Mouse (Mus musculus) naive thymus-derived CD4-positive, alpha-beta T cell, adult 2 months (primary cell): ENCODE measurements around the gene Frmpd2.

ENCODE experiments used
- DNase-seq: peaks from one replicate; pipeline ENCODE4 v3.0.0-alpha.2; 2011; ENCODE audit warnings: low read depth

Gene Frmpd2

DNA sequence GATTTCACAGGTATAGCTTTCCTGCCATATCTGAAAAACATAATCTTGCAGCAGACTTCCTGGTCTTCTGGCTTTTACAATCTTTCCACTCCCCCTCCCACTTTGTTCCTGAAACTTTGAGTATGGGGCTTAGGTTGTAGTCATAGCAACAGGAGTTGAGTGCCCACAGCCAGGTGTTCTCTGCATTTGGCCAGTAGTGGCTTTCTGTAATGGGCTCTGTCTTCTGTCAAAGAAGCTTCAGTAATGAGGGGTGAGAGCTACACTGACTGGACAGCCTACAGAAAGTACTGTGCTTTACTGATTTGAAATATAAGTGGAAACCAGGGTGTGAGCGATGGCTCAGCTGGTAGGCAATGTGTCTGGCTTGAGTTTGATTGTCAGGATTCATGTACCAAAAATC is 37.2 kb downstream of the Frmpd2 start:
- DNase-seq, result no peak

DNA sequence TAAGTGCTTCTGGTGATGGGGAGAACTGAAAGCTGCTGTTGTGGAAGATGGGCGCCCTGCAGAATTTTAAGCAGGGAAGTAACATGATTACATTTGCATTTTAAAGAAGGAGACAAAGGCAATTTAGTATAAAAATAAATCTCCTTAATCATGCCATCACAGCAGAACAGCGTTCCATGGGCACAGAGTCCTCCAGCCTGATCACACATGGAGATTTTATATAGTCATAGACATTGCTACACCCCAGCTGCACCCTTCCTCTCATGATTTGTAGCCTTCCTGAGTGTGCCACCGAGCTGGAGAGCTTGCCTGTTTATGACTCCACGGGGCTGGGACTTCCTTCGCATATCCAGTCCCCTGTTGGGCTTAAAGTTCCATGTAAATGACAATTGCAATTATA is 42.4 kb downstream of the Frmpd2 start:
- no peak for DNase-seq

DNA sequence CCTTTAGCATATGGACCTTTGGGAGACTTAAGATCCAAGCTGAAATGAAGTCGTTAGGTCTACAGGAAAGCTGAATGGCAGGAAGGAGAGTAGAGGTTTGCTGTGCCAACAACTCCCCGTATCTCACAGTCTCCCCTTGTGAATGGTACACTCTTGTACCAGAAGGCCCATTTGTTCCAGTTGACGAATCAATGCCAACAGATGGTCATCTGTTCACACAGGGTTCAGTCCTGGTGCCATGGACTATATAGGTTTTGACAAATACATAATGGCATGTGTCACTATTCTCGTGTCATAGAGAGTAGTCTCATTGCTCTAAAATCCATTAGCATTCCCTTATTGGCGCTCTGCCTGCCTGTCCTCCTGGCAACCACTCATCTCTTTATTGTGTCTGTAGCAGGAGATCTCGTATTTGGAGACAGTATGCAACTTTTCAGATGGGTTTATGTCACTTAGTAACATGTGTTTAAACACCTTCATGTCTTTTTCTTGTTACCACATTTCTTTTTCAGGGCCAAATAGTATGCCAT is 43.3 kb downstream of the Frmpd2 start:
- DNase-seq, result no peak

DNA sequence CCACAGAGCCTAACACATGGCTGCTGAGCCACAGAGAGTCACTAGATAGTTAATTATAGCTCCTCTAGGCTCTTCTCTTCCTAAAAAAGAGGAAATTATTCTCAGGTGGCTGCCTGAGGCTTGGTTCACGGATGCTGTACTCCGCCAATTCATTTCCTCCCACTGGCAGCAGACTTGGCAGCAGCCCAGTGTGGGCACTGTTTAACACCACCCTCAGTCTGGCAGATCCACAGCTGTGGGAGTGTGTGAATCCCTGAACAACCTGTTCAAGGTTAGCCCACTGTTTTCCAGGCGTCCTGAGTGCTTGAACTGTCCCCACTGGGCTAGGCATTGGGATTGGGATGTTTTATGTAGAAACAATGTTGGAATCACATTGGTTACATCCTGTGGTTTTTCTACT is 50.0 kb downstream of the Frmpd2 start:
- no peak for DNase-seq

DNA sequence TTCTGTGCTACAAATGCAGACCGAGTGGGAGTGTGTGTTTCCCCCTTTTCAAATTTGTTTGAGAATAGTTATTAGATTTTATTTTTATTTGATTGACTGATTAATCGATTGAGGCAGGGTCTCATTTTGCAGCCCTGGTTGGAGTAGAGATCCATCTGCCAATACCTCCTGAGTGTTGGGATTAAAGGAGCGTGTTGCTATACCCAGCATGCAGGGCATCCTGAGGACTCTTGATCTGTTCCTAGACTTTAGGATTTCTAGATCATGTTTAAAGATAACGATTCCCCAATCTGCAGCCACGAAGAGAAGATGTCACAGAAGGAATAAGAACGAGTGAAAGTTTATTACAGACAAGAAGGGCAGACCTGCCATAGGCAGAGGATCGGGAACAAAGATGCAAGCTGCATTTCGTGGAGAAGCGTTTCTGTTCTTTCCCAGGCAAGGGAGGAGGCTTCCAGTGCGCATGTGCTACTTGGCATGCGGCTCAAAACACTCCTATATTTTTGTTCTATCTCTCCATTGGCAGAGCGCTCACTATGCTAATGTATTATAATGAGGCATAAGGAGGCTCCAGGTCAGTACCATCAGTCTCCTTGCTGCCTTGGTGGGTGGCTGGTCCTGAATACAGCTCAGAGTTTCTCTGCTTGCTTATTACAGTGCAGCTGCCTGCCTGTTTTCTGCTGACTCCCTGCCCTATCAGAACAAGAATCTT is 53.9 kb downstream of the Frmpd2 start:
- no peak for DNase-seq

DNA sequence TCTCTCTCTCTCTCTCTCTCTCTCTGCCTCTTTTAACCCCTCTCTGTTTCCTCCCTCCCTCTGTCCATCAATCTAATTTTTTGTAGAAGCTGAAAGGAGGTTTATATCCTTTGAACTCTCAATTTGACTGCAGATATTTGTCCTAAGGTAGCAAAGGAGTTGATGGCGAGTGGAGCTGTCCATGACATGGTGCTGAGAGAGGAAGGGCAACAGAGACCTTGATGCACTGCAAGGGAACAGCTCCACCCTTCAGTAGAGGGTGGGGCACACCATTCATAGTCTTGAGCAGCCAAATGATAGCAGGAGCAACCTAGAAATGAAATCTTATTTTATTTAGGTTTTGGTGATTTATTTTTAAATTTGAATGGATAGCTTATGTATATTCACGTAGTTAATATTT is 55.1 kb downstream of the Frmpd2 start:
- DNase-seq, result no peak

DNA sequence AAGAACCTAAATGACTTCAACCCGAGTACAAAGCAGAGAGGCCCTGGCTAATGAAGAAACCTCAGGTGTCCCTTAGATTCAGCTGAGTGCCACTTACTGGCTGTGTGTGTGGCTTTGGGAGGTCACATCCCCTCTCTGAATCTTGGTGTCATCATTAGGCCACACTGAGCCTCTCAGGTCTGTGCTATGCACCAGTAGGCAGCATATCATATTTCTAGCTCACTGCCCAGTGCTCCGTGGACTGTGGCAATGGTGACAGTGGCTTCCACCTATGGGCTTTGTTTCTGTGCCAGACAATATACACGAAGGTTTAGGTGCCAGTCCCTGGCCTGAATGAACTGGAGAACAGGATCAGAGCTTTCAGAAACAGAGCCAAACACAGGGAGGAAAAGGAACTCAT is 56.4 kb downstream of the Frmpd2 start:
- DNase-seq, result no peak

DNA sequence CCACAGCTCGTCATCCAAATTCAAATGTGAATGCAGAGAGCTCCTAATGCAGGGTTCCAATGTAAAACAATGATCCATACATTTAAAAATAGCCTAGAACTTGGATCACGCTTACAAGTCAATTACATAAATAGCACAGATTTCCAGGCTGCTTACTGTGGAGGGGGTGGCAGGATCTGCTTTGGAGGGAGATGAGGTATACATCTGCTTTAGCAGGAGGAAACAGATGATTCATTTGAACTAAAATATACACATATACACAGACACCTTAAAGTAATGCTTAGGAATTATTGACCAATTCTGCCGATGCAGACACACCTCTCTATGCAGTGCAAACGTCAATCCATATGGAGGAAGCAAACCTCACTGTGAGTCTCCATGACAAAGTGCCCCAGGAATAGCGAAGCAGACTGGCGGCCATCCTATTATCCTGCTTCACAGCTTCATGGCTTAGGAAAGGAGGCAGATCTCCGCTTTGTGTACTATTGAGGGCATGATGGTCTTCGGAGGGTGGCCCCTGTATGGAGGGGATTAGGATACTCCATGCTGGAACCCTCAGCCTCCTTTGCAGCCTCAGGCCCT is 59.9 kb downstream of the Frmpd2 start:
- no peak for DNase-seq

DNA sequence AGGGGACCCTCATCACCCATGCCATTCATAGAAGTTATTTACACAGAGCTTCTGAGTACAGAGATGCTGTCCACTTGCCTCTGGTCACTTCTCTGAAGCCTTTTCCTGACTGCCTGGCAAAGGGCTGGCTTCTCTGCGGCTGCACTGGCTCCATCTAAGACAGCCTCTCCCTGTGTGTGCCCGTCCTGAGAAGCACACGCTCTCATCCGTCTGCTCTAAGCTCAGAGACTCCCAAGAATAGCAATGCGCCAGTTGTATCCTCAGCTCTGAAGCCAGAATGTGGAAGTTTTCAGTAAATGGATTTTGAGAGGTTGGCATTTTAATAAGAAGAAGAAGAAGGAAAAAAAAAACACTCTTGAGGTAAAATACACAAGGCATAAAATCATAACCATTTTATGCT is 61.3 kb downstream of the Frmpd2 start:
- no peak for DNase-seq

DNA sequence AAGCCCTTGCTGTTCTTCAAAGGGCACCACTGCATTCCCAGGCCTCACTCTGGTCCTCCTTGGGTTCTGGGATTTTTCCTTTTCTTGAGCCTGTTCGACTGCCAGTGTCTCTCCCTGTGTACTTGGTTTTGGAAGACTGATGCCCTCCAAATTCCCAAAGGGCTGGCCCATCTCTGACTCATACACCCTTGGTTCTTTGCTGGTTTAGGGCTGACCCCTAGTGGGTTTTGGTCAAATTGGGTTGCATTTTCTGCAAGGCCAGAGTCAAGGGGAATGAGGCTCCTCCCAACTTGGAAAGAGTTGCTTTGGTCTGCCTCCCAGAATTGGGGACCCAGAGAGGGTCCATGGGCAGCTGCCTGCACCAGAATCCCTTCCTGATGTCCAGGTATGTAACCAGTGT is 62.0 kb downstream of the Frmpd2 start:
- DNase-seq, result no peak

DNA sequence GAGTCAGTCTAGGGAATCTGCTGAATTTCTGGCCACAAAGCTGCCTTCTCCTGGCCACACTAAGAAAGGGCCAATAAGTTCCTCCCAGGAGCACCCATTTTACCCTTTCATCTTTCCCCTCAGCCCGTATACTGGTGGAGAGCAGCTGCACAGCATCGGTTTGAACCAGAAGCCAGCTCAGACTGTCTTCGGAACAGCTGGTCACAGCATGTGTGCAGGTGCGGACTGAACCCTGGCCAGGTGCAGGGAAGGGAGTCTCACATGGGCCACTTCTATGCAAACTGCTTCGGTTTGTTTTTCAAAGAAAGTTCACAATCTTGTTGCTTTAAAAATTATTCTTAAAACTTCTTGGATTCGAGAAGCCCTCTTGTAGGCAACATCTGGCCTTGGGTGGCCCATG is 63.8 kb downstream of the Frmpd2 start:
- DNase-seq, result no peak

DNA sequence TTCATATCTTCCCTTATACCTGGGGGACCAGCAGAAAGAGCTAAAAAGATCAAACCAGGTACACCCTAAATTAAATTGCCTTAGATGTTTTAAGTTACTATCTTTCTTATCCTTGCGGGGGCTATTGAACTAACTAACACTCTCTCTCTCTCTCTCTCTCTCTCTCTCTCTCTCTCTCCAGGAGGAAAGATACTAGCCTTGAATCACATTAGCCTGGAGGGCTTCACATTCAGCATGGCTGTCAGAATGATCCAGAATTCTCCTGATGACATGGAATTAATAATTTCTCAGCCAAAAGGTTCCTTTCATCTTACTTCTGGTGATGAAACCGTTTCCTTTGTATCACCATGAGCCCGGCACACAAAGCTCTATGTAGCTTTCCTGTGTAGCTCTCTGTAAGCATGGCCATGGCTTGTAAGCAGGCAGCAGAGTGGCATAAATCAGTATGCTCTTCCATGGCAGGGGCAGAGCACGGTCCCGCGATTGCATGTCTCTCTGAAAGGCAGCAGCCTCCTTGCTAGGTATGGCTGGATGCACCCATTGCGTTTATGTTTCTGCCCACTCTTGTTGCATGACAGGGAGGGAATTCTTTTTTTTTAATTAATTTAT is 68.2 kb downstream of the Frmpd2 start:
- DNase-seq, result no peak

DNA sequence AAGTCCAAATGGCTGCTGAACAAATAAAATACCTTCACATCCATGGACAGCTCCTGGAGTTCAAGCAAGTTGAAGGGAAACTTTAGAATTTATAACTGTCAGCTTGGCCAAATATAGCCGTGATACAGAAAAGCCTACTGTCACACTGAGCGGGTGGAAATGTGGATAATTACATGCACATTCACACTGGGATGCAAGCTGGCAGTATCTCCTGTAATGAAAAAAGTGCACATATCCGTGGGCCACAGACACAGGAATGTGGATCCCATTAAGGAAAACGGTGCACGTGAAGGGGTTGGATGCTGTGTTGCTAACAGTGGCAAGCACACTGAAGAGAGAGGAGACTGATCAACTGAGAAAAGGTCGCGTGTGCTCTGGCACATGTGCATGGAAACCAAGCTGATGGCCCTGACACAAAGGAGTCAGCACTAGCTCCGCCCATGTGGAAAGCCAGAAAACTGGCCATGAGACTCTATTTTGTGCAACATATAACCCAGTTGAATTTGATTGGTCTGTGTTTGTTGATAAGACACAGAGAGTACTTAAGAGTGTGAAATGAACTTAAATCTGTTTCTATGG is 74.2 kb downstream of the Frmpd2 start:
- no peak for DNase-seq

DNA sequence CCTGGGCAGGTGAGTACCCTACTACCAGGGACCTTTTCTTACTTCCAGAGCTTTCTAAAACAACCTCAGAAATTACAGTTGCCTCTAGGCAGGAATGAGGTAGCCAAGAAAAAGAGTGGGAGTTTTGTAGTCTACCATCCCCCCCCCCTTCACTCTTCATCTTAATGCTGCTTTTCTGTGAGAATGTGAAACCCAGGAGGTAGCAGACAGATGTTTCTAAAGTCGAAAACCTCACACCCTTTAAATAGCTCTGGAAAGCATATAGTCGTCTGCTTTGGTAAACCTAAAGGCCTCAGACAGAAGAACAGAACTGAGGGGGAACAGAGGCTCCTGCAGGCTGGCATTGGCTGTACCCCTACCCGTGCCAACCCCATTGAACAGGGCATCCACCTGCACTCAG is 77.2 kb downstream of the Frmpd2 start:
- no peak for DNase-seq

DNA sequence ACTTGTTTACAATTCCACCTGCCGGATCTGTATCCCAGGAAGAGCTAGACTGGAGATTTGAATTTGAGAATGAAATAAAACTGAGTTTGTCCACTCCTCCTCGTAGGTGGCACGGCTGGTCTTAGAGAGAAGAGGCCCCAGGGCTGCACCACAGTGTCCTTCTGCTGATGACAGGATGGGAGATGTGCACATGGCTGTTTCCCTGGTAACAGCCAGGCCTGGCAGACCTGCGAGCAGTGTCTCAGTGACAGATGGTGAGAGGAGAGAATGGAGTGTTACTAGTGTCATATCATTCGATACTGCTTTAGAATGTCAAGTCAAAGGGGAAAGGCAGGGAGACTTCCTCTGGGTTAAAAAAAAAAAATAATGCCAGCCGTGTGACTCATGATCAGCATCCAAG is 78.4 kb downstream of the Frmpd2 start:
- no peak for DNase-seq

DNA sequence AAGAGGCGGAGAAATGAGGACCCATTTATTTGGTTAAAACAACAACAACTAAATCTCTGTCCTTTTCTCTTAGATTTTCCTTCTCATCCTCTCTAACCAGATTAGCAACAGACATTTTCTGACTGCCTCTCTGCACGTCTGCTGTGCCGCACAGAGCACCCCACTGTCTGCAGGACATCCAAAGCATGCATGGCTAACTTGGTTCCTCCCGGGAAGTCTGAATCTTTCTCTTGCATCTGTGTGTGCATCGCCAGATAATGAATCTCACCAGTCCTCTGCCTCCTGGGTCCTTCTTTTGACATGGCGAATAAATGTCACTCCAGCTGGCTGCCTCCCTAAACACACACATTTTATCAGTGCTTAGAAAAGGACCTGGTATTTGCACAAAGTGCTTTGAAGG is 99.2 kb downstream of the Frmpd2 start:
- DNase-seq, result no peak

DNA sequence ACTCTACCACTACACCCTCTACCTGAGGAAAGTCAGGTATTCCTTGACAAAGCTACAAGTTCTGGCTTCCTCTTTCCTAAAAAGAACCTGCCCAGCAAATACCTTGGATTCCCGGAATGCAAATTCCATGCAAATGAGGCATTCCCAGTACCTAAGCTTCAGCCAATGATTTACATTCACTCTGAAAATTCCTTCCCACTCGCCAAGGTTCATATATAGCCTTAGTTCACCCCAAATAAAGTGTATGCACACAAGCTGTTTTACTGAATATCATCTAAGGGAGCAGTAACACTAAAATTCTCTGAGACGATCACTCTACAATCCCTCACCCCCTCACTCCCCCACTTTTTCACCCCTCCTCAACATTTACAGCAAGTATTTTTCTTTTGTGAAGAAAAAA is 102.1 kb downstream of the Frmpd2 start:
- DNase-seq, result no peak

DNA sequence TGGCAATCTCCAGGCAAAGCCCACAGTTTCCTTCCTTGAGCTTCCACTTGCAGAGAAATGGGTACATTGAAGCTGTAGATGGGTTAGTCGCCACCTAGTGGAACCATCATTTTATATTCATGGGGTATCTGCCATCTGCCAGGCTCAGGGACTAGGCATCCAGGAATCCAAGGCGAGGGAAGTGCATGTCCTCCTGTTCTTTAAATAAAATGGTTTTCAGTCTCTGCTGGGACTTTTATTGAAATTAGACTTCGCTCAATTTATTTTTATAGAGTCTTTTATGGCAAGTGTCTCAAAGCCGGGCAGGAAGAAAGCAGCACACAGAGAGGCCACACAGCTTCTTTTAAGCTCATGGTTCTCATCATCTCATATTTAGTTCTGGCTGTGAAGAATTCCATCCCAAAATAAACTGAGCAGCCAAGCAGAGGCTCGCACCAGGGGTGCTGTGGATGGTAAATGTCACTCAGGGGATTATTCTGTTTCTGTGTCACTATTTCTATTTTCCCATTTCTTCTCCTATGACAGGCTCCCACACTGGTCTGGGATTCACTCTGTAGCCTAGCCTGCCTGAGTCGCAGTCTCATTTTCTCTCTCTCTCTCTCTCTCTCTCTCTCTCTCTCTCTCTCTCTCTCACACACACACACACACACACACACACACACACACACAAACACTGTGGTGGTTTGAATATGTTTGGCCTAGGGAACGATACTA is 108.4 kb downstream of the Frmpd2 start:
- DNase-seq, result no peak

DNA sequence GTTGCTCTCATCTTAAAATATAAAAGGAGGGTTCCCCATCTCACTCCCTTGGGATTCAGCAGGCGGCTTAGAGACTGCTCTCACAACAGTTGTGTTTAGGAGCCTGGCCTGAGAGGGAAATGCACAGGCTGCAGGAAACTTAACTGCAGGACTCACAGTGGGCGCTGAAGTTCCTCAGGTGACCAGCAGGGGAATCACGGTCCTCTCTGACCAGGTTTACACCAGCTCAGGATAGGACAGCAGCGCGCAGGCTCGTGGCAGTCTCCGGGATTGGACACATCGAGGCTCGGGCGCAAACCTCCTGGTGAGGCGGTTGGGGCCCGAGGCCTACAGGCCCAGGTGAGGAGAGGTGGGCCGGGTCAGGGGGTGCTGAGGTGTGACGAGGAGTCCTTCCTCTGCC is 117.5 kb downstream of the Frmpd2 start, which contains the start of gene Ptpn20:
Gene Ptpn20 (plus strand): TSS at position 257 of the 400 bp plus-strand sequence.
- DNase-seq, result no peak

DNA sequence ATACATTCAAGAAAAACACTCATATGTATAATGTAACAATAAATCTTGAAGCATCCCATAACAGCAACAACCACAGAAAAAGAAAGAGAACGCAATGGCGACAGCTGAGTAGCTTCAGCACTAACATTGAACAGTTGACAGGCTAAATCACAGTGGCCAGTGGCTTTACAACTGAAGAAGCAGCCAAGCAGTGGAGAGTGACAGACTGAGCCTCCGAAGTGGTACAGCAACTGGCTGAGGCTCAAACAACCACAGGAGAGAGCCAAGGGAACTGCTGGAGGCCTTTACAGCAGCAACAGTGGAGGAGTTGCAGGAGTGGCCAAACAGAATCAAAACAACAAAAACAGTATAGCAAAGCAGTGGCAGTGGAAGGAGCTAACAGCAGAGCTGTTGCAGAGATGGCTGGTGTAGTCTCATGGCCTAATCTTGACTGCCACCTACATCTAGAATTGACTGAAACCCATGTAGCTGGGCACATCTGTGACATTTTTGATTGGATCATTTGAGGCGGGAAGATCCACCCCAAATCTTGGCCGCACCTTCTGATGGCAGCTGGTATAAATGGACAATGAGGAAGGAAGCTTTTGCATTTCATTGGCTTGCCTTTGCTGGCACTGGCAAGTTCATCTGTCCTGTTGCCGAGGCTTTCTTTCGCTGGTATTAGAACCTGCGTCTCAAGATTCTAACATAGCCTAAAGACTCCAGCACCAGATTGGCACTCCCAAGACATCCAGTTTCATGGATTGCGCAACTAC is 127.1 kb downstream of the Frmpd2 start:
- DNase-seq, result no peak

DNA sequence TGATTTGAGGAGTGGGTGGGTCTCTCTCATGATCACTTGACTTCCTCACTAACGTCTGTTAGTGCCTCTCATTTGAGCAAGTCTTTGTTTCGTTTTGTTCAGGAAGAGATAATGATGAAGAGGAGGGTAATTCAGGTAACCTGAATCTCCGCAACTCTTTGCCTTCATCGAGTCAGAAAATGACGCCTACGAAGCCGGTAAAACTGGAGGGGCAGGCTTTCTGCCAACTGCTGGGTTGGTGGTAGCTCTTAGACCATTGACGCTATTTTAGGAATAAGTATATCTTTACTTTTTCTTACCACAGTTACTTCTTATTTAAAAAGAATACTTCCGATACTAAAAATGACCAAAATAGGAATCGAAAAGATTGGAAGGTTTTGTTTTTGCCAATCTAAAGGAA is 135.9 kb downstream of the Frmpd2 start:
- DNase-seq, result no peak
